Mouse (Mus musculus): ENCODE measurements around the gene Ngly1.

The Ngly1 gene

GRCm38 (mm10) chr14:16329756-16330155, 80.7 kb downstream of the Ngly1 start:
- no peak for DNase-seq (ENCODE audit: low spot score)

- DNase-seq (ENCODE audit: low spot score): no peak
Measured at GRCm38 (mm10) chr14:16334260-16334659, 85.2 kb downstream of the Ngly1 start.

- DNase-seq (ENCODE audit: low spot score): no peak
Measured at GRCm38 (mm10) chr14:16335835-16336417, 86.8 kb downstream of the Ngly1 start.

- DNase-seq (ENCODE audit: low spot score): no peak
Measured at GRCm38 (mm10) chr14:16347505-16347904, 98.4 kb downstream of the Ngly1 start.

- no peak for DNase-seq (ENCODE audit: low spot score)
Measured at GRCm38 (mm10) chr14:16359704-16360103, 110.6 kb downstream of the Ngly1 start.
